Mouse (Mus musculus): ENCODE data around the gene Irgc1.

- TF ChIP-seq CTCF (IDR thresholded peaks at IDR 0.05; ENCODE audit: borderline replicate concordance, extremely low read depth, insufficient read depth, insufficient read length), result no peak
- no peak for TF ChIP-seq POLR2A (IDR thresholded peaks at IDR 0.05; ENCODE audit: borderline replicate concordance, extremely low read depth, insufficient read depth, insufficient read length, poor library complexity, severe bottlenecking)
These were observed 5.3 kb downstream of the Irgc1 start for GRCm38 (mm10) chr7:24446697-24447340.

Data from brain, embryonic 14.5 days (tissue).